Mouse (Mus musculus) small intestine, adult 2 months (tissue): Measurements from ENCODE around the gene Nbr1.
"Not testable (repeated sequence)": the region's sequence is repeated elsewhere in the genome, so short reads cannot be mapped to it uniquely, and the experiment has no call there.

Experiments
- CTCF ChIP-seq: fragments of 200-500 bp; IDR thresholded peaks from 2 replicates; pipeline ENCODE4 v1.5.1; 2012; ENCODE audit warnings: low read depth, mild to moderate bottlenecking, control low read depth, inconsistent platforms, low read length, moderate library complexity, mixed read lengths; ENCODE audit not compliant: insufficient replicate concordance, insufficient read length; ENCODE audit errors: extremely low read depth
- POLR2A ChIP-seq: fragments of 200-500 bp; IDR thresholded peaks from 2 replicates; pipeline ENCODE4 v1.6.1; 2012; ENCODE audit warnings: low read depth, mild to moderate bottlenecking, control low read depth, inconsistent platforms, low read length, moderate library complexity

DNA sequence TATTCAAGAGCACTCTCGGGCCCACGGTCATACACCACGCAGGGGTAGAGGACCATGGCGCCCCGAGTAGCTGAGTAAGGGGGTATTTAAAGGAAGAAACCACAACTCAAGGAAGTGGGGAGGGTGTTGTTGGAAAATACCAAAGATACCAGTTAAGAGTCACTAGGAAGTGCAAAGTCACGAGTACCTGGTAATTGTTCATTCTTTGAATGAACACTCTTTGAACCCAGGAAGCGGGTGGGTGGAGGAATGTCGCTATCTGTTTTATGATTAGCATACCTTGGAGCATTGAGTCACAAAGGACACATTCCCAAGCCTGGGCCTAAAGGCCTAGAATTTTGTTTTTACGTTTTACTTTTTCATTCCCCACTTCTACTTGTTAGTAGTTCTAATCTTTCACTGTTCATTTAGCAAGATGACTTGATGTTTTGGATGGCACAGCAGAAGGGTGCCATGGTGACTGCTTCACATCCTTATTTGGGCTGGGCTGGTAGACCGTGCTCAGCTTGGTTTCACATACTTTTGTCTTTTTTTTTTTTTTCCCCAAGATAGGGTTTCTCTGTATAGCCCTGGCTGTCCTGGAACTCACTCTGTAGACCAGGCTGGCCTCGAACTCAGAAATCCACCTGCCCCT lies 68.2 kb downstream of the Nbr1 start:
- not testable (repeated sequence) for TF ChIP-seq CTCF, POLR2A
